Mouse (Mus musculus) layer of hippocampus, adult 11-12 months (tissue): Measurements from ENCODE around the gene Mea1.

ENCODE experiments used
- DNase-seq: peaks from one replicate; pipeline ENCODE4 v3.0.0; 2022; ENCODE audit warnings: low spot score

Mea1 gene

GRCm38 (mm10) chr17:46669911-46670310 lies 8.7 kb upstream of the Mea1 start:
- DNase-seq = no peak

- DNase-seq = peak; percentile 90
Measured at GRCm38 (mm10) chr17:46673850-46674529, 4.6 kb upstream of the Mea1 start, which contains the start of gene Rrp36. Gene Rrp36 (minus strand): TSS chr17:46674352.

GRCm38 (mm10) chr17:46674530-46675283 lies 3.9 kb upstream of the Mea1 start:
- DNase-seq = no peak

- DNase-seq = no peak
Measured at GRCm38 (mm10) chr17:46678911-46679310, 318 bp downstream of the Mea1 start.

- peak; percentile 55 for DNase-seq
Measured at GRCm38 (mm10) chr17:46679843-46680759, 1.5 kb downstream of the Mea1 start.

GRCm38 (mm10) chr17:46680760-46681373 lies 2.3 kb downstream of the Mea1 start, which contains the start of gene Klhdc3:
Gene Klhdc3 (minus strand): TSS chr17:46680914.
- peak; percentile 97 for DNase-seq

- DNase-seq = no peak
Measured at GRCm38 (mm10) chr17:46681466-46682118, 3.0 kb downstream of the Mea1 start.

- DNase-seq = no peak
Measured at GRCm38 (mm10) chr17:46682654-46683389, 4.2 kb downstream of the Mea1 start.

GRCm38 (mm10) chr17:46685913-46686312 lies 7.3 kb downstream of the Mea1 start:
- no peak for DNase-seq

- no peak for DNase-seq
Measured at GRCm38 (mm10) chr17:46690665-46691064, 12.1 kb downstream of the Mea1 start.

- DNase-seq = no peak
Measured at GRCm38 (mm10) chr17:46691390-46691789, 12.8 kb downstream of the Mea1 start.

GRCm38 (mm10) chr17:46694517-46695063 lies 16.0 kb downstream of the Mea1 start:
- no peak for DNase-seq

- DNase-seq = no peak
Measured at GRCm38 (mm10) chr17:46698515-46698914, 19.9 kb downstream of the Mea1 start.

GRCm38 (mm10) chr17:46699245-46699644 lies 20.7 kb downstream of the Mea1 start:
- no peak for DNase-seq

GRCm38 (mm10) chr17:46699912-46700311 lies 21.3 kb downstream of the Mea1 start:
- DNase-seq = no peak

- no peak for DNase-seq
Measured at GRCm38 (mm10) chr17:46701489-46701888, 22.9 kb downstream of the Mea1 start.

- no peak for DNase-seq
Measured at GRCm38 (mm10) chr17:46702100-46702499, 23.5 kb downstream of the Mea1 start.

- DNase-seq = no peak
Measured at GRCm38 (mm10) chr17:46702506-46702905, 23.9 kb downstream of the Mea1 start.

GRCm38 (mm10) chr17:46703971-46704886 lies 25.6 kb downstream of the Mea1 start:
- DNase-seq = no peak
